Mouse (Mus musculus): ENCODE results near the gene Gga3. TPM values are rescaled to one million over a fixed set of nuclear protein-coding genes. Genes with fewer than 3 reads are reported as not detected.

Gga3 gene
- polyA plus RNA-seq, 1 experiment = 14.7 TPM

GRCm38 (mm10) chr11:115603128-115603475 is 749 bp downstream of the Gga3 start:
- H3K4me3 ChIP-seq (ENCODE audit: low read depth, low read length) = peak overlapping the region; percentile 94
- H3K4me1 ChIP-seq (ENCODE audit: control insufficient read depth, insufficient read depth, insufficient read length, low read length) = peaks cover 8% of the 10 kb centered on the region; the same call in 1 of the 2 replicates
- H3K27me3 ChIP-seq (ENCODE audit: control insufficient read depth, insufficient read depth, low read length) = no peaks in the 10 kb centered on the region
- TF ChIP-seq POLR2A (IDR thresholded peaks at IDR 0.05; ENCODE audit: low read depth, low read length) (no peak), CTCF (IDR thresholded peaks at IDR 0.05; ENCODE audit: extremely low read depth, insufficient read length, insufficient replicate concordance, low read depth, low read length) (no peak)
- peak overlapping the region; percentile 70 for H3K27ac ChIP-seq (ENCODE audit: insufficient read depth, low read depth, low read length)
- WGBS = 1% methylated on average over 15 of the region's 15 CpGs
- peaks cover 23% of the 10 kb centered on the region for H3K36me3 ChIP-seq (ENCODE audit: control insufficient read depth, insufficient read depth, low read length)

- H3K27me3 ChIP-seq (ENCODE audit: control insufficient read depth, insufficient read depth, low read length) = no peaks in the 10 kb centered on the region
- no peak overlapping the region for H3K27ac ChIP-seq (ENCODE audit: insufficient read depth, low read depth, low read length)
- H3K4me3 ChIP-seq (ENCODE audit: low read depth, low read length) = no peak overlapping the region
- TF ChIP-seq POLR2A (IDR thresholded peaks at IDR 0.05; ENCODE audit: low read depth, low read length) = no peak
- no peak for TF ChIP-seq CTCF (IDR thresholded peaks at IDR 0.05; ENCODE audit: extremely low read depth, insufficient read length, insufficient replicate concordance, low read depth, low read length)
- H3K36me3 ChIP-seq (ENCODE audit: control insufficient read depth, insufficient read depth, low read length) = peaks cover 19% of the 10 kb centered on the region
- WGBS = 84% methylated on average over 4 of the region's 4 CpGs
- peaks cover 8% of the 10 kb centered on the region; the same call in 1 of the 2 replicates for H3K4me1 ChIP-seq (ENCODE audit: control insufficient read depth, insufficient read depth, insufficient read length, low read length)
These were observed 2.7 kb downstream of the Gga3 start for GRCm38 (mm10) chr11:115601174-115601573.

GRCm38 (mm10) chr11:115600743-115601142 is 3.1 kb downstream of the Gga3 start:
- Histone ChIP-seq H3K4me3 (ENCODE audit: low read depth, low read length) (no peak overlapping the region), H3K36me3 (ENCODE audit: control insufficient read depth, insufficient read depth, low read length) (peaks cover 15% of the 10 kb centered on the region), H3K27me3 (ENCODE audit: control insufficient read depth, insufficient read depth, low read length) (no peaks in the 10 kb centered on the region), H3K27ac (ENCODE audit: insufficient read depth, low read depth, low read length) (no peak overlapping the region), H3K4me1 (ENCODE audit: control insufficient read depth, insufficient read depth, insufficient read length, low read length) (peaks cover 8% of the 10 kb centered on the region; the same call in 1 of the 2 replicates)
- 97% methylated on average over 15 of the region's 15 CpGs for WGBS
- TF ChIP-seq POLR2A (IDR thresholded peaks at IDR 0.05; ENCODE audit: low read depth, low read length) (no peak), CTCF (IDR thresholded peaks at IDR 0.05; ENCODE audit: extremely low read depth, insufficient read length, insufficient replicate concordance, low read depth, low read length) (no peak)

GRCm38 (mm10) chr11:115599722-115600121 is 4.1 kb downstream of the Gga3 start:
- no peak overlapping the region for H3K27ac ChIP-seq (ENCODE audit: insufficient read depth, low read depth, low read length)
- peaks cover 8% of the 10 kb centered on the region; the same call in 1 of the 2 replicates for H3K4me1 ChIP-seq (ENCODE audit: control insufficient read depth, insufficient read depth, insufficient read length, low read length)
- H3K4me3 ChIP-seq (ENCODE audit: low read depth, low read length) = no peak overlapping the region
- TF ChIP-seq POLR2A (IDR thresholded peaks at IDR 0.05; ENCODE audit: low read depth, low read length) = no peak
- TF ChIP-seq CTCF (IDR thresholded peaks at IDR 0.05; ENCODE audit: extremely low read depth, insufficient read length, insufficient replicate concordance, low read depth, low read length) = no peak
- peaks cover 18% of the 10 kb centered on the region for H3K36me3 ChIP-seq (ENCODE audit: control insufficient read depth, insufficient read depth, low read length)
- 94% methylated on average over 7 of the region's 7 CpGs for WGBS
- no peaks in the 10 kb centered on the region for H3K27me3 ChIP-seq (ENCODE audit: control insufficient read depth, insufficient read depth, low read length)

- H3K4me3 ChIP-seq (ENCODE audit: low read depth, low read length) = no peak overlapping the region
- WGBS = 89% methylated on average over 4 of the region's 4 CpGs
- H3K36me3 ChIP-seq (ENCODE audit: control insufficient read depth, insufficient read depth, low read length) = peaks cover 31% of the 10 kb centered on the region
- no peak overlapping the region for H3K27ac ChIP-seq (ENCODE audit: insufficient read depth, low read depth, low read length)
- H3K4me1 ChIP-seq (ENCODE audit: control insufficient read depth, insufficient read depth, insufficient read length, low read length) = peaks cover 8% of the 10 kb centered on the region; the same call in 1 of the 2 replicates
- TF ChIP-seq CTCF (IDR thresholded peaks at IDR 0.05; ENCODE audit: extremely low read depth, insufficient read length, insufficient replicate concordance, low read depth, low read length) (no peak), POLR2A (IDR thresholded peaks at IDR 0.05; ENCODE audit: low read depth, low read length) (no peak)
- H3K27me3 ChIP-seq (ENCODE audit: control insufficient read depth, insufficient read depth, low read length) = no peaks in the 10 kb centered on the region
These were observed 5.5 kb downstream of the Gga3 start for GRCm38 (mm10) chr11:115598309-115598708.

GRCm38 (mm10) chr11:115595209-115595608 is 8.6 kb downstream of the Gga3 start:
- H3K4me3 ChIP-seq (ENCODE audit: low read depth, low read length) = no peak overlapping the region
- no peaks in the 10 kb centered on the region for H3K4me1 ChIP-seq (ENCODE audit: control insufficient read depth, insufficient read depth, insufficient read length, low read length)
- peaks cover 59% of the 10 kb centered on the region for H3K36me3 ChIP-seq (ENCODE audit: control insufficient read depth, insufficient read depth, low read length)
- TF ChIP-seq CTCF (IDR thresholded peaks at IDR 0.05; ENCODE audit: extremely low read depth, insufficient read length, insufficient replicate concordance, low read depth, low read length) = no peak
- no peak for TF ChIP-seq POLR2A (IDR thresholded peaks at IDR 0.05; ENCODE audit: low read depth, low read length)
- no peak overlapping the region for H3K27ac ChIP-seq (ENCODE audit: insufficient read depth, low read depth, low read length)
- no peaks in the 10 kb centered on the region for H3K27me3 ChIP-seq (ENCODE audit: control insufficient read depth, insufficient read depth, low read length)
- whole genome bisulfite sequencing = 92% methylated on average over 3 of the region's 3 CpGs

- 83% methylated on average over 2 of the region's 2 CpGs for WGBS
- Histone ChIP-seq H3K36me3 (ENCODE audit: control insufficient read depth, insufficient read depth, low read length) (peaks cover 82% of the 10 kb centered on the region), H3K4me1 (ENCODE audit: control insufficient read depth, insufficient read depth, insufficient read length, low read length) (peaks cover 5% of the 10 kb centered on the region; the same call in 1 of the 2 replicates), H3K27ac (ENCODE audit: insufficient read depth, low read depth, low read length) (no peak overlapping the region), H3K27me3 (ENCODE audit: control insufficient read depth, insufficient read depth, low read length) (no peaks in the 10 kb centered on the region), H3K4me3 (ENCODE audit: low read depth, low read length) (no peak overlapping the region)
- TF ChIP-seq CTCF (IDR thresholded peaks at IDR 0.05; ENCODE audit: extremely low read depth, insufficient read length, insufficient replicate concordance, low read depth, low read length) = no peak
- TF ChIP-seq POLR2A (IDR thresholded peaks at IDR 0.05; ENCODE audit: low read depth, low read length) = no peak
These were observed 13.2 kb downstream of the Gga3 start for GRCm38 (mm10) chr11:115590526-115591075.
